Mouse (Mus musculus) heart, embryonic 12.5 days (tissue): ENCODE results near the gene Dis3l2. TPM values are rescaled to one million over a fixed set of nuclear protein-coding genes. Genes with fewer than 3 reads are reported as not detected.

Source experiments
- ATAC-seq: fragments of 200-750 bp; cut with Nextera tagmentation; 2 replicates; pipeline ENCODE4 v1.8.0; 2017; ENCODE audit warnings: moderate TSS enrichment, moderate library complexity; ENCODE audit not compliant: insufficient number of reproducible peaks, low FRiP score
- H3K27ac ChIP-seq: fragments of 300-500 bp; sonication (generic); 2 replicates; pipeline ENCODE4 v1.5.1; 2016; ENCODE audit warnings: mild to moderate bottlenecking, moderate library complexity; ENCODE audit not compliant: poor library complexity, severe bottlenecking
- H3K27me3 ChIP-seq: fragments of 300-500 bp; sonication (generic); replicated peaks from 2 replicates; pipeline ENCODE4 v1.6.1; 2016; ENCODE audit warnings: mild to moderate bottlenecking, moderate library complexity
- H3K36me3 ChIP-seq: fragments of 300-500 bp; sonication (generic); 2 replicates; pipeline ENCODE4 v1.6.1; 2016; ENCODE audit warnings: mild to moderate bottlenecking, moderate library complexity
- H3K4me1 ChIP-seq: fragments of 300-500 bp; sonication (generic); replicated peaks from 2 replicates; pipeline ENCODE4 v1.6.1; 2016; ENCODE audit warnings: mild to moderate bottlenecking
- H3K4me2 ChIP-seq: fragments of 300-500 bp; sonication (generic); 2 replicates; pipeline ENCODE4 v1.6.1; 2016; ENCODE audit warnings: mild to moderate bottlenecking, moderate library complexity
- H3K4me3 ChIP-seq: fragments of 300-500 bp; sonication (generic); 2 replicates; pipeline ENCODE4 v1.5.1; 2016; ENCODE audit warnings: mild to moderate bottlenecking
- H3K9ac ChIP-seq: fragments of 300-500 bp; sonication (generic); 2 replicates; pipeline ENCODE4 v1.6.1; 2016; ENCODE audit warnings: mild to moderate bottlenecking, moderate library complexity
- H3K9me3 ChIP-seq: fragments of 300-500 bp; sonication (generic); replicated peaks from 2 replicates; pipeline ENCODE4 v1.6.1; 2016; ENCODE audit warnings: mild to moderate bottlenecking, moderate library complexity
- WGBS: fragments of 180-500 bp; shearing (Covaris S2); methylation state at CpG from one replicate; pipeline ENCODE4 v1.1.7; 2016; 5-methylcytosine and 5-hydroxymethylcytosine counted together
- polyA plus RNA-seq: library from polyadenylated mRNA; unstranded; fragments of >200 nt; fragmentation: Nextera tagmentation; extraction: Ambion mirVana; gene quantifications from 2 replicates; pipeline ENCODE4 v1.2.1, GENCODE M21; 2016

Gene Dis3l2
- polyA plus RNA-seq, 1 experiment from 2014 or later, result 17.0 TPM

DNA sequence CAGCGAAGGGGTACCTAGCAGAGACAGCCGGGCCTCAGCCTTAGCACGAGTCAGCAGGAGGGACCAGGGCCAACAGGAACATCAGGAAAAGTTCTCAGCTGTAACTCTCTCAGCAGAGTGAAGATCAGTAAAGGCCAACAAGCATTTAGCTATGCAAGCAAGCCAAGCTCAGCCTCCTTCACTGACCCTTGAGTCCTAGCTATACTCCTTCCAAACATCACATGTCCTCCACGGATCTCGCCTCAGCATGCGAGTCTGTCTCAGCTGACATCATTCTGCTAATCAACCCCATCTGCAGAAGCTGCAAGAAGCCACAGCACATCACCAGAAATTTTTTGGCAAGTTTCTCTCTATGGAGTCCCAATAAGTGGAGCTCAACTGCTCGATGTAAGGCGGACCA, 370.2 kb downstream of the Dis3l2 start:
- H3K36me3 ChIP-seq, result no peaks in the 10 kb centered on the region
- H3K9ac ChIP-seq, result no peak overlapping the region
- no peaks in the 10 kb centered on the region for H3K4me1 ChIP-seq
- no peak overlapping the region for H3K27ac ChIP-seq
- H3K4me2 ChIP-seq, result no peak overlapping the region
- H3K9me3 ChIP-seq, result no peaks in the 10 kb centered on the region
- H3K27me3 ChIP-seq, result 0 out of 2 replicates have a peak, but pooled peaks cover 2% of the 10 kb centered on the region
- WGBS, result 74% methylated on average over 8 of the region's 8 CpGs
- no peak overlapping the region for H3K4me3 ChIP-seq
- ATAC-seq, result no peak

DNA sequence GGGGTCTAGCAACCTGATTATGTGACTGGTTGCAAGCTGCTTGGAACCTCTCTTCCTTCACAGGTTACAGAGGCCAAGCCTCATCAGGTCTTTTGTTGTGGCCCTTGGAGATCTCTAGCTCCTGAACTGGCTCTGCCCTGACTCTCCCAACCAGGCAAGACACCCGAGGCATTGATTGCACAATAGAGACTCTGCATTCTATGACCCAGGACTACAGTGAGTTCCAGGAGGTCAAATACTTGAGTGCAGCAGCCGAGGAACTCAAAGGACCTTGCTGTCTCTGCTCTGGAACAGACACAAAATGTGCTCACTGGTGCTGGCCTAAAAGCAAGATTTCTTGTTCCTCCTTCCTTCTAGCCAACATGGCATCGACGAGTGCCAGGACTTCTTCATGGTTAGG, 382.6 kb downstream of the Dis3l2 start:
- no peaks in the 10 kb centered on the region for H3K36me3 ChIP-seq
- H3K27me3 ChIP-seq, result 0 out of 2 replicates have a peak, but pooled peaks cover 7% of the 10 kb centered on the region
- H3K9ac ChIP-seq, result no peak overlapping the region
- ATAC-seq, result no peak
- H3K4me3 ChIP-seq, result no peak overlapping the region
- H3K4me1 ChIP-seq, result no peaks in the 10 kb centered on the region
- no peaks in the 10 kb centered on the region for H3K9me3 ChIP-seq
- H3K27ac ChIP-seq, result no peak overlapping the region
- WGBS, result 73% methylated on average over 4 of the region's 4 CpGs
- H3K4me2 ChIP-seq, result no peak overlapping the region

DNA sequence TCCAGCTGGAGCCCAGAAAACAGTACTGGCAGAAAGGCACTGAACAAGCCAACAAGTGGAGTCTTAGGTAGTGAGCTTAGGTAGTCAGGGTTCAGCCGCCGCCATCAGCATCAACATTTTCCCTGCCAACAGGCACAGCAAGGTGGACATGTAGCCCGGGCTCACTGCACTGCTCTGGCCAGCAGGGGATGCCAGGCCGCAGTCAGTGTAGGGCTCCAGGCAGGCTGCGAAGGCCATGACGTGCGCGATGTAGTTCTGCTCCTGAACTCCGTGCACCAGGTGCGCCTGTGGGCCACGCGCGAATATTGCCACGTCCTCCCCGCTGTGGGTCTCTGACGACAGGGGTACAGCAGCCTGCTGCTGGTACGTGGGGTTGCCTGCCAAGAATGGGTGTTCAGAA, 383.4 kb downstream of the Dis3l2 start:
- Histone ChIP-seq H3K4me1 (no peaks in the 10 kb centered on the region), H3K27me3 (0 out of 2 replicates have a peak, but pooled peaks cover 7% of the 10 kb centered on the region), H3K4me2 (no peak overlapping the region), H3K27ac (no peak overlapping the region), H3K36me3 (no peaks in the 10 kb centered on the region), H3K9me3 (no peaks in the 10 kb centered on the region), H3K9ac (no peak overlapping the region), H3K4me3 (no peak overlapping the region)
- ATAC-seq, result 0 out of 2 replicates have a peak, but pooled peaks have one; percentile 29
- 69% methylated on average over 17 of the region's 17 CpGs for WGBS

DNA sequence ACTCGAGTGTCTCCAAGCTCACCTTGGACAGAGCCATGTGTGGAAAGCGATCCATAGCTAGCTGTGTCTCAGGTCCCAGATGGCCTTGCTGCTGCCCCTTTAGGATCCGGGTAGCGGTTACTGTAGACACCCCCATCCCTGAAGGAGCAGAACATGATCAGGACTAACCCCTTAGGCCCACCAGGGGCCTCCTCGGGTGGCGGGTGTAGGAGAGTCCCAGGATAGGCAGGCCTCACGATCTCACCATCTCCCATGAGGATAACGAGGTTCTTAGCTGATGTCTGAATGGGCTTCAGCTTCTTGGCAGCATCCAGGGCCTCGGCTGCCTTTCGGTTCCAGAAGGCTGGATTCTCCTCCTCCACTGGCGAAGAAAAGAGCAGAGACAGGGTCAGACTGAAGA, 385.6 kb downstream of the Dis3l2 start:
- H3K9me3 ChIP-seq, result no peaks in the 10 kb centered on the region
- H3K36me3 ChIP-seq, result no peaks in the 10 kb centered on the region
- WGBS, result 87% methylated on average over 11 of the region's 11 CpGs
- H3K4me3 ChIP-seq, result no peak overlapping the region
- ATAC-seq, result no peak
- no peak overlapping the region for H3K27ac ChIP-seq
- H3K4me1 ChIP-seq, result no peaks in the 10 kb centered on the region
- 0 out of 2 replicates have a peak, but pooled peaks cover 7% of the 10 kb centered on the region for H3K27me3 ChIP-seq
- no peak overlapping the region for H3K9ac ChIP-seq
- no peak overlapping the region for H3K4me2 ChIP-seq

DNA sequence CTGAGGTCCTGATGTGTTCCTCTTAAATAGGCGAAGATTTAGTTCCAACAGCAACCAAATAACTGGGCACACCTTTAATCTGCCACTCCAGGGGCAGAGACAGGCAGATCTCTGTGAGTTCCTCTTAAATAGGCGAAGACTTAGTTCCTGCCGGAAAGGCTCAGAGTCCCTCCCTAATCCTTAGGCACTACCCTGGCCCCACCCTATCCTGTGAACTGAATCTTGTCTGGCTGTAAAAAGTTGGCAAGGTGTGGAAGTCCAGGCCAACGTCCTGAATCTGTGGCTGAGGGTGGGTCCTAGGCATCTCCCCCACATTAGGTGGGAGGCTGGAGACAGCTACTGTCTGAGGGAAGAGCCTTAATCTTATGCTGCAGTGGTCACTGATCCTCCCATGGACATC, 386.2 kb downstream of the Dis3l2 start, which contains the start of gene Alppl2:
Alppl2 (minus strand) TSS at position 101 of the 400 bp plus-strand sequence.
- Histone ChIP-seq H3K36me3 (no peaks in the 10 kb centered on the region), H3K9ac (no peak within 1 kb of the TSS)

DNA sequence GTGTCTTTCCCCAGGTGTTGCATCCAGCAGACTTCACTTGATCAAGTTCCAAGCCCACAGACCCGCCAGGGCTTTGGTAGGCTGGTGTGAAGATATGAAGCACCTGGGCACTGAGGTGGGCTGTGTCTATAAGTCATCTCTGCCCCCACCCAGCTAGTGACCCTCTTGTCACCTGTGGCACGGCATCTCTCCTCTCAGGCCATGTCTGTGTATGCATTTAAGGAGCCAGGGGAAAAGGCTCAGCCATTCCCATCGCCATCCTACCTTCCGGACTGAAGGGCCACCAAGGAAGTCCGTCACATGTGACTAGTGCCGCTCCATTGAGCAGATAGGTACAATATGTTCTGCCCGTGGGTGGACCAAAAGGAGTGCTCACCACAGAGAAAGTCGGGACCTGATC, 392.0 kb downstream of the Dis3l2 start:
- H3K27me3 ChIP-seq, result peaks cover 26% of the 10 kb centered on the region
- no peak overlapping the region for H3K27ac ChIP-seq
- H3K4me2 ChIP-seq, result no peak overlapping the region
- WGBS, result 79% methylated on average over 8 of the region's 8 CpGs
- no peaks in the 10 kb centered on the region for H3K4me1 ChIP-seq
- no peak overlapping the region for H3K4me3 ChIP-seq
- no peaks in the 10 kb centered on the region for H3K9me3 ChIP-seq
- H3K36me3 ChIP-seq, result no peaks in the 10 kb centered on the region
- no peak overlapping the region for H3K9ac ChIP-seq
- ATAC-seq, result no peak

More for the DNA sequence above, 386.2 kb downstream of the Dis3l2 start, which contains the start of gene Alppl2:
- Histone ChIP-seq H3K4me2 (no peak within 1 kb of the TSS), H3K27me3 (0 out of 2 replicates have a peak, but pooled peaks cover 7% of the 10 kb centered on the region), H3K4me3 (no peak within 1 kb of the TSS), H3K27ac (no peak within 1 kb of the TSS), H3K9me3 (no peaks in the 10 kb centered on the region), H3K4me1 (no peaks in the 10 kb centered on the region)
- ATAC-seq, result no peak
- WGBS, result 71% methylated on average over 4 of the region's 4 CpGs

DNA sequence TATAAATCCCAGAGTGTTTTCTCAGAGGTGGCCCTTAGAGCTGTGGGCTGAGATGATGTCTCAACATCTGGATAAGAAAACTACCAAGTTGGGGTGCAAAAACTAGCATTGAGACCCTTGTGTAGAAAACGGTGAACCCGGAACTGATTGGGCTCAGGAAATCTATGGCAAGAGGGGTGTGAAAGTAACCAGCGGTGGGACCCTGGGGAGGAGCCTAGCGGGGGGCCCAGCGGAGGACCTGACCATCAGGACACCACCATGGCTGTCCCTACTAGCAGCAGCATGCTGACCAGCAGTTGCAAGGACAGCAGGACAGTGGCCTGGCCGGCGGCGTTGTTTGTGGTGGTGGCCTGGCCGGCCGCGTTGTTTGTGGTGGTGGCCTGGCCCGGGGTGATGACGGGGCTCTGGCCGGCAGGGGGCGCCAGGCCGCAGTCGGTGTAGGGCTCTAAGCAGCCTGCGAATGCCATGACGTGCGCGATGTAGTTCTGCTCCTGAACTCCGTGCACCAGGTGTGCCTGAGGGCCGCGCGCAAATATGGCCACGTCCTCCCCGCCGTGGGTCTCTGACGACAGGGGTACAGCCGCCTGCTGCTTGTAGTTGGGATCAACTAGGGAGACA, 394.9 kb downstream of the Dis3l2 start:
- 17% methylated on average over 30 of the region's 30 CpGs for WGBS
- Histone ChIP-seq H3K9ac (no peak overlapping the region), H3K27me3 (peaks cover 26% of the 10 kb centered on the region), H3K27ac (no peak overlapping the region), H3K9me3 (no peaks in the 10 kb centered on the region), H3K4me3 (no peak overlapping the region), H3K4me1 (no peaks in the 10 kb centered on the region), H3K4me2 (peak overlapping the region; percentile 50), H3K36me3 (no peaks in the 10 kb centered on the region)
- ATAC-seq, result peak; percentile 64; the same call in 1 of the 2 replicates

Other genes starting within 250 kb of the Dis3l2 start
- 1,057 and 1,113 TPM in 2 replicates for gene Ptma, start 177.1 kb upstream of the Dis3l2 start, polyA plus RNA-seq
- 83.5 and 89.5 TPM in 2 replicates for gene Pde6d, start 121.2 kb upstream of the Dis3l2 start, polyA plus RNA-seq
- 28.6 and 32.6 TPM in 2 replicates for gene Cops7b, start 120.9 kb upstream of the Dis3l2 start, polyA plus RNA-seq
- 1.3 TPM in 2 replicates for gene Nppc, start 33.2 kb upstream of the Dis3l2 start, polyA plus RNA-seq